Comparison of ENCODE assay signal across 8 mouse cellular contexts in genomic region chr6:55519605-55520201, GRCm38 (mm10).
DNase-seq lines count a peak whose midpoint lies in the region; ATAC-seq and TF ChIP-seq lines count a peak whose summit lies in the region.

No protein-coding gene starts in this region.

- intact Hi-C loops in left cerebral cortex, postnatal 36 days (cut with DNase I), result loop anchor here (1.0 to 5.0 kb wide), 3 partner anchors 293 to 529 kb away; no protein-coding TSS in a partner anchor

- H3K9ac ChIP-seq in embryonic facial prominence, embryonic 11.5 days (replicated peaks; ENCODE audit: low read length), result 0 out of 2 replicates have a peak overlapping the region, but pooled peaks have one; percentile 9
- H3K9ac ChIP-seq in midbrain, embryonic 14.5 days (replicated peaks; ENCODE audit: low read length), result peak overlapping the region; percentile 23; the same call in 1 of the 2 replicates
- peak overlapping the region; percentile 52; the same call in 1 of the 2 replicates for H3K9ac ChIP-seq in stomach, embryonic 16.5 days (ENCODE audit: low read length)

- 21% methylated on average over 11 of the region's 11 CpGs for WGBS in spleen, adult 2 months
- 17% methylated on average over 11 of the region's 11 CpGs for WGBS in embryonic facial prominence, embryonic 11.5 days
- 14% methylated on average over 11 of the region's 11 CpGs for WGBS in midbrain, embryonic 14.5 days
- WGBS in stomach, embryonic 16.5 days, result 18% methylated on average over 11 of the region's 11 CpGs

- DNase-seq in spleen, adult 2 months (ENCODE audit: low read depth in 1 of 2, low spot score in 2 of 2), result no peak
- no peak for DNase-seq in spleen, adult 12 weeks (ENCODE audit: low spot score)
- DNase-seq in embryonic facial prominence, embryonic 11.5 days (ENCODE audit: low spot score), result peak; percentile 93
- DNase-seq in heart, adult 11 months, result peak; percentile 96
- peak; percentile 59 for DNase-seq in kidney, adult 11 months
- DNase-seq in left cerebral cortex, postnatal 36 days (ENCODE audit: low spot score in 2 of 2), result peak; percentile 84 to 85
- peak; percentile 96 for DNase-seq in midbrain, embryonic 14.5 days

- peak; percentile 30; the same call in 1 of the 2 replicates for TF ChIP-seq CTCF in spleen, adult 2 months (IDR thresholded peaks at IDR 0.05; ENCODE audit: extremely low read depth, insufficient read depth, insufficient read length, insufficient replicate concordance)

- no peak overlapping the region for H3K4me3 ChIP-seq in spleen, adult 2 months (ENCODE audit: extremely low read depth, insufficient read depth, insufficient read length)
- no peak overlapping the region for H3K4me3 ChIP-seq in embryonic facial prominence, embryonic 11.5 days (ENCODE audit: low read depth, low read length)
- H3K4me3 ChIP-seq in midbrain, embryonic 14.5 days (replicated peaks; ENCODE audit: low read depth, low read length), result no peak overlapping the region
- H3K4me3 ChIP-seq in stomach, embryonic 16.5 days (replicated peaks; ENCODE audit: low read length), result no peak overlapping the region; the same call in 1 of the 2 replicates

- ATAC-seq in embryonic facial prominence, embryonic 11.5 days (replicated peaks; ENCODE audit: insufficient number of reproducible peaks, low FRiP score, low TSS enrichment, low read depth), result peak; percentile 88
- peak; percentile 91 for ATAC-seq in midbrain, embryonic 14.5 days (ENCODE audit: low FRiP score, low TSS enrichment)
- ATAC-seq in stomach, embryonic 16.5 days (ENCODE audit: insufficient read depth, low FRiP score), result peak; percentile 76; the same call in 1 of the 2 replicates

- no peaks in the 10 kb centered on the region for H3K27me3 ChIP-seq in spleen, adult 2 months (ENCODE audit: control insufficient read depth, insufficient read depth, low read length)
- no peaks in the 10 kb centered on the region for H3K27me3 ChIP-seq in embryonic facial prominence, embryonic 11.5 days (ENCODE audit: control insufficient read depth, insufficient read depth, low read length)
- no peaks in the 10 kb centered on the region for H3K27me3 ChIP-seq in midbrain, embryonic 14.5 days (ENCODE audit: control insufficient read depth, insufficient read depth, low read length)
- no peaks in the 10 kb centered on the region; the same call in 1 of the 2 replicates for H3K27me3 ChIP-seq in stomach, embryonic 16.5 days (ENCODE audit: control insufficient read depth, insufficient read depth, low read length)

- no peak overlapping the region for H3K4me2 ChIP-seq in embryonic facial prominence, embryonic 11.5 days (ENCODE audit: low read depth, low read length)
- H3K4me2 ChIP-seq in midbrain, embryonic 14.5 days (ENCODE audit: low read length), result peak overlapping the region; percentile 40
- H3K4me2 ChIP-seq in stomach, embryonic 16.5 days (ENCODE audit: low read depth, low read length), result peak overlapping the region; percentile 32; the same call in 1 of the 2 replicates

- H3K36me3 ChIP-seq in spleen, adult 2 months (ENCODE audit: control insufficient read depth, insufficient read depth, low read length), result no peaks in the 10 kb centered on the region
- no peaks in the 10 kb centered on the region for H3K36me3 ChIP-seq in embryonic facial prominence, embryonic 11.5 days (replicated peaks; ENCODE audit: control insufficient read depth, insufficient read depth, low read depth, low read length)
- H3K36me3 ChIP-seq in midbrain, embryonic 14.5 days (ENCODE audit: control insufficient read depth, insufficient read depth, low read length), result no peaks in the 10 kb centered on the region
- no peaks in the 10 kb centered on the region for H3K36me3 ChIP-seq in stomach, embryonic 16.5 days (ENCODE audit: control insufficient read depth, insufficient read depth, low read length)

- no peak for TF ChIP-seq POLR2A in spleen, adult 2 months (IDR thresholded peaks at IDR 0.05; ENCODE audit: low read depth, low read length)

- no peaks in the 10 kb centered on the region for H3K9me3 ChIP-seq in embryonic facial prominence, embryonic 11.5 days (replicated peaks; ENCODE audit: control insufficient read depth, low read length)
- H3K9me3 ChIP-seq in midbrain, embryonic 14.5 days (ENCODE audit: control insufficient read depth, low read length), result peaks cover 5% of the 10 kb centered on the region; the same call in 1 of the 2 replicates
- H3K9me3 ChIP-seq in stomach, embryonic 16.5 days (replicated peaks; ENCODE audit: control insufficient read depth, low read length), result no peaks in the 10 kb centered on the region; the same call in 1 of the 2 replicates

- no peaks in the 10 kb centered on the region for H3K4me1 ChIP-seq in spleen, adult 2 months (ENCODE audit: control insufficient read depth, insufficient read depth, insufficient read length)
- H3K4me1 ChIP-seq in embryonic facial prominence, embryonic 11.5 days (ENCODE audit: control insufficient read depth, insufficient read depth, low read length), result no peaks in the 10 kb centered on the region
- no peaks in the 10 kb centered on the region for H3K4me1 ChIP-seq in midbrain, embryonic 14.5 days (ENCODE audit: control insufficient read depth, insufficient read depth, low read length)
- no peaks in the 10 kb centered on the region for H3K4me1 ChIP-seq in stomach, embryonic 16.5 days (ENCODE audit: control insufficient read depth, insufficient read depth, low read length)

- no peak overlapping the region for H3K27ac ChIP-seq in spleen, adult 2 months (ENCODE audit: insufficient read depth, low read length)
- no peak overlapping the region for H3K27ac ChIP-seq in embryonic facial prominence, embryonic 11.5 days (replicated peaks; ENCODE audit: low read depth, low read length)
- H3K27ac ChIP-seq in midbrain, embryonic 14.5 days (replicated peaks; ENCODE audit: low read depth, low read length), result no peak overlapping the region
- no peak overlapping the region for H3K27ac ChIP-seq in stomach, embryonic 16.5 days (ENCODE audit: low read length)

Comparison
In these comparisons a context has a peak if more than half of its experiments do, and no peak if none do; other contexts are left out.
1. DNase-seq: peak in embryonic facial prominence, embryonic 11.5 days (single experiment), heart, adult 11 months (single experiment), kidney, adult 11 months (single experiment), left cerebral cortex, postnatal 36 days (2 of 2) and midbrain, embryonic 14.5 days (single experiment); none in spleen, adult 2 months (0 of 2) and spleen, adult 12 weeks (single experiment).
2. Peak in every context shown above with its lines, with median percentiles within 50 percentile points of each other: ATAC-seq and H3K9ac ChIP-seq.